Mouse (Mus musculus) thymus, postnatal 14 days (tissue): ENCODE measurements around the gene Stk32b.

Experiments
- DNase-seq: peaks from one replicate; pipeline ENCODE4 v3.0.0; 2021

The Stk32b gene

GRCm38 (mm10) chr5:37659177-37659576 is 57.8 kb downstream of the Stk32b start:
- DNase-seq, result no peak

DNA sequence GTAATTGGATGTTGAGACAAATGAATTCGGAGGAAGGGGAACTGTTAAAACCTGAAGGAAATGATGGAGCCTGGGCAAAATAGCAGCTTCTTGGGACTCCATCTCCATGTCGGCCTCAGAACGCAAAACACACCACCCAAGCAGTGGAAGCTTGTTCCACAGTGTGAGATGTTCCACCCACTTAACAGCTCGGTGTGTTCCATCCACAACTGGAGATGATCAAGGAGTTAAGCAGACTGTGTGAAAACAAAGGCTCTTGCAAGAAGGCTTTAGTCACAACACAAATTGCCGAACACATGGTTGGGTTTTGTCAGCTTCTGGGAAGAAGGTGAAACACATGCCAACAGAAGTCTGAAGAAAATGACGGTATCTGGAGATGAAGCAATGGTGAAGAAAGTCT is 59.2 kb downstream of the Stk32b start:
- DNase-seq, result no peak

- no peak for DNase-seq
Measured at GRCm38 (mm10) chr5:37655208-37655607, 61.8 kb downstream of the Stk32b start.

GRCm38 (mm10) chr5:37650681-37651211 is 66.2 kb downstream of the Stk32b start:
- no peak for DNase-seq

- DNase-seq, result no peak
Measured at GRCm38 (mm10) chr5:37650089-37650601, 66.8 kb downstream of the Stk32b start.

- no peak for DNase-seq
Measured at GRCm38 (mm10) chr5:37644082-37644481, 72.9 kb downstream of the Stk32b start.

DNA sequence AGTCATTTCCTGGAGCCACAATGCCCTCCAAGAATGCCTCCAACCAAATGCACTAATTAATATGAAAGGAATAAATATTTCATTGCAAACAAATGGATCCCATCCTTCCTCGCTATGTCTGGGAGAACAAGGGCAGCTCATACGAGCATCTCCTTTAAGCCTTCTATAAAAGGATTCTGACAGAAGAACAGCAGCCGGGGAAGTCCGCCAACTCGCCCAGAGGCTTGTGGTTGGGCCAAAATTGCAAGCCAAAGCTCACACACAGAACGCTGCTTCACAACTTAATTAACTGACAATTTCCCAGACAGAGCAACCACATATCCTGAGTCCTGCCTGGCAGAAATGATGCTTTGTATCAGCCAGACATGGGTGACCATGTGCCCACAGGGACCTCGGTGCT is 74.5 kb downstream of the Stk32b start:
- DNase-seq, result no peak

GRCm38 (mm10) chr5:37634791-37635190 is 82.2 kb downstream of the Stk32b start:
- DNase-seq, result no peak

DNA sequence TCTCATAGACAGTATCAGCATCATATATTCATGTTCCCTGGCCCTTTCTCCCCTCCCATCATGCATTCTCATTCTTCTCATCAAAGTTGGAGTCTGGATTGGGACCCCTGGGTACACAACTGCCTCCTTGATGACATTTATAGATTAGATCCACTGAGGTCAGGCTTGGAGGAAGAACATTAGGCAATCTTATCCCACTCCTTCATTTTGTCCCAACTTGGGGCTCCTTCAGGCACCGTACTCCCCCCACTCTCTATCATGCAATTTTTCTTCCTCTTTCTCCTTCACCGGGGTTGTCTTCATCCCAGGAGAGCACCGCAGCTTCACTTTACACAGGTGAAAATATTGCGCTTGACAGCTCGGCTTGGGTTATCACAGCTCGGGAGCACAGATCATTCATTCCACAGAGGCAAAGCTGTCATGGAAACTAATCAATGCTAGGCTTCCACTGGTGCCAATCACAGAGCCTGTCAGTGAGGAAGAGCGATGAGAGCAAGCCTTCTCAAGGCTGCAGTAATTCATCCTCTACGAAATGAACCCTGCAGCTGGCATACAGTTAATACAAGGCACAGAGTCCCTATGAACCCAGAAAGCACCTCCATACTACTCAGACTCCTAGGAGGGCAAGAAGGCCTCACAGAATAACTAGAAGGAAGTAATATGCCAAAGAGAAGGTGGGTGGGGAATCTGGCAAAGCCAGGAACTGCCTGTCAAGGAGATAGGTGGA is 89.4 kb downstream of the Stk32b start:
- DNase-seq, result no peak

GRCm38 (mm10) chr5:37611874-37612273 is 105.1 kb downstream of the Stk32b start:
- no peak for DNase-seq

DNA sequence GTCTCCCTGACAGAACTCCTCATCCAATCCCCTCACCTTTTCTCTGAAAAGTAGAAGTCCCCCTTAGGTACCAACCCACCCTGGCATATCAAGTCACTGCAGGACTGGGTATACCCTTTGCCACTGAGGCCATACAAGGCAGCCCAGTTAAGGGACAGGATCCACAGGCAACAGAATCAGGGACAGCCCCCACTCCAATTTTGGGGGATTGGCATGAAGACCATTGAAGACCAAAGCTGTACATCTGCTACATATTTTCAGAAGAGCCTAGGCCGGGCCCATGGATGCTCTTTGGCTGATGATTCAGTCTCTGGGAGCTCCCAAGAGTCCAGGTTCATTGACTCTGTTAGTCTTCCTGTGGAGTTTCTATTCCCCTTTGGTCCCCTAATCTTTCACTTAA is 117.4 kb downstream of the Stk32b start:
- DNase-seq, result no peak

- no peak for DNase-seq
Measured at GRCm38 (mm10) chr5:37598271-37598670, 118.7 kb downstream of the Stk32b start.

GRCm38 (mm10) chr5:37592411-37592810 is 124.6 kb downstream of the Stk32b start:
- peak; percentile 0 for DNase-seq

DNA sequence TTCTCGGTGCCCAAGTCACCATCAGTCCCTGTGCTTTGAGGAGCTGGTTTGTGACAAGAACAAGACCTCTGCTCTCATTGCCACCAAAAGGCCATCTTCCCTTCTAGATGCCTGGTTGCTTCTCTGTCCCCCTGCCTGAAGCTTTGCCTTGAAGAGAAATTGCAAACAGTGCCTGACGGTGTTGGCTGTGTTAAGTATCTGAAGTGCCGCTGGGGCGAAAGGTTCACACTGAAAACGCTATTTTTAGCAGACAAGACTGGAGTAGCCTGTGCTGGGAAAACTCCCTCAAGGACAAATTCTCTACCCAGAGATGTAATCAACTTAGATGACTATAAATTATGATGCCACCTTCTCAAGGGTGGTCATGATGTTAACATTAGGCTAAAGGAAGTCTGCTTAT is 129.1 kb downstream of the Stk32b start:
- no peak for DNase-seq

DNA sequence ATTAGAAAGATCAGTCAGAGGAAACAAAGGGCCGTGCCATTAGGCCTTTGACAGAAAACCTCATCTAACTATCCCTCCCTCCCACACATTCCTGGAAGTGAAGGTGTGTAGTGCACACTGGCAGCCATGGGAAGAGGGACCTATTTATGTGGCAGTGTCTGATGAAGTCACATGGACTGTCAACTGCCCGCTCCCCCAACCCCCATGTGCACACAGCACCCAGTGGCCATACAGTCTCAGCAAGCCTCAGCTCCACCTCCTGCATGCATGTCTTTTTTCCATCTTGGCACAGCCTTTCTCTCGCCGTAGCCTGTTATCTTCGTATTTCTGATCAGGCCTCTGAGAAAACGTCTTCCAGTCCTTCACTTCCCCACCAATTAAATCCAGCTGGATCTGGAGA is 130.9 kb downstream of the Stk32b start:
- DNase-seq, result no peak

DNA sequence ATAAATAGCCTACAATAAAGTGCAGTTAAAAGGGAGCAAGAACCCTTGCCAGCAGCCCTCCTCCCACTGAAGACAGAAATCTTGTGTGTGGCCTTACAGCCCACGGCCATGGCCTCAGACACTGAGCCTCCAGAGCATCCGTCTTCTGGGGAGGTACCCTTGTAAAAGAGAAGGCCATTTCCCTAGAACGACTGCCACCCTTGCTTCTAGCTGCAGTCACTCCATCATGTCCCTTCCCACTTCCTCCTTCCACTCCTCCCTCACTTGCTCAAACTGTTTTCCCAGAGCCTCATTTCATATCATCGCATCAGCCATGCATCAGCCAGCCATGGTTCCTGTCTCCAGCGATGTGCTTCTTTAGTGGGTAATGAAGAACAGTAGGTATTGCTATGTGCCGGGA is 141.5 kb downstream of the Stk32b start:
- DNase-seq, result no peak

DNA sequence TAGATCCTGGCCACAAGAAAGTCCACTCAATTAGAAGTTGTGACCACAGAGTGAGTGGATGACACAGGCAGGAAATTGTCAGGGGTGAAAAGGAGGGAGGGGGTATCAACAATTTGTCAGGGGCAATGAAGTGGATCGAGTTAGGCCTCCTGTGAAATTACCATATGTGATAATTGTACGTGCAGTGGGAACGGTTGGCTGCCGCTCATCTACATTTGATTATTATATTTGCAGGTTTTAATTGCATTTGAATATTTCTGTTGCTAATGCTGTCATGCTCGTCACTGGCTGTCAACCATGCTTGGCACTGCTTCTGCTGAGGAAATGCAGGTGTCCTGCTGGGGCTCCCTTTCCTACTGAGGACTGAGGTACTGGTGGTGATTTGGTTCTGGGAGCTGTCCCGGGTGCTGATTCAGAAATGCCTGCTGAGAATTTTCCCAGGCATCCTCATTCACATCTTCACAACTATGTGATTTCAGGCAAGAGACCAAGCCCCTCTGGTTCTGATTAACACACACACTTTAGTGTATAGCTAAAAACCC is 159.6 kb downstream of the Stk32b start:
- DNase-seq, result no peak

- DNase-seq, result no peak
Measured at GRCm38 (mm10) chr5:37554231-37554630, 162.7 kb downstream of the Stk32b start.

GRCm38 (mm10) chr5:37551649-37552048 is 165.3 kb downstream of the Stk32b start:
- DNase-seq, result no peak

- DNase-seq, result no peak
Measured at GRCm38 (mm10) chr5:37535726-37536293, 181.2 kb downstream of the Stk32b start.

GRCm38 (mm10) chr5:37535227-37535626 is 181.7 kb downstream of the Stk32b start:
- DNase-seq, result no peak

- DNase-seq, result no peak
Measured at GRCm38 (mm10) chr5:37525363-37525762, 191.6 kb downstream of the Stk32b start.

GRCm38 (mm10) chr5:37520441-37520840 is 196.5 kb downstream of the Stk32b start:
- no peak for DNase-seq

GRCm38 (mm10) chr5:37512479-37512878 is 204.5 kb downstream of the Stk32b start:
- DNase-seq, result no peak
